Mouse (Mus musculus): Measurements from ENCODE around the gene Ctss. TPM values are rescaled to one million over a fixed set of nuclear protein-coding genes. Genes with fewer than 3 reads are reported as not detected.

Gene Ctss
- 118 and 145 TPM in 2 replicates for total RNA-seq (2023)

GRCm38 (mm10) chr3:95526622-95527211, at the start of gene Ctss:
TSS of gene Ctss (plus strand) at chr3:95526786.

GRCm38 (mm10) chr3:95499024-95499423, 27.6 kb upstream of the Ctss start, which contains the start of gene Ctsk:
TSS of gene Ctsk (plus strand) at chr3:95499256.

GRCm38 (mm10) chr3:95559437-95559836, 32.9 kb downstream of the Ctss start, which contains the start of gene Hormad1:
TSS of gene Hormad1 (plus strand) at chr3:95559677.

GRCm38 (mm10) chr3:95588604-95589086, 62.1 kb downstream of the Ctss start, which contains the start of gene Golph3l:
TSS of gene Golph3l (plus strand) at chr3:95588934.

Other genes starting within 250 kb of the Ctss start
- 188 and 238 TPM in 2 replicates for gene Mindy1, start 245.4 kb upstream of the Ctss start, total RNA-seq (2023)
- 31.3 and 33.0 TPM in 2 replicates for gene Prune1, start 244.7 kb upstream of the Ctss start, total RNA-seq (2023)
- gene Anxa9, start 219.6 kb upstream of the Ctss start, total RNA-seq (2023) = 1.5 and 1.7 TPM in 2 replicates
- gene Cers2, start 212.0 kb upstream of the Ctss start, total RNA-seq (2023) = 135 and 163 TPM in 2 replicates
- 15.1 and 20.1 TPM in 2 replicates for gene Setdb1, start 169.6 kb upstream of the Ctss start, total RNA-seq (2023)
- not detected in 2 replicates for gene 4930558C23Rik, start 123.9 kb upstream of the Ctss start, total RNA-seq (2023)
- gene Arnt, start 92.4 kb upstream of the Ctss start, total RNA-seq (2023) = 61.9 and 86.8 TPM in 2 replicates
- 0.41 and 1.2 TPM in 2 replicates for gene Ctsk, start 27.5 kb upstream of the Ctss start, total RNA-seq (2023)
- not detected in 2 replicates for gene Hormad1, start 32.9 kb downstream of the Ctss start, total RNA-seq (2023)
- gene Golph3l, start 62.1 kb downstream of the Ctss start, total RNA-seq (2023) = 16.3 and 16.9 TPM in 2 replicates
- 78.0 and 82.9 TPM in 2 replicates for gene Ensa, start 98.2 kb downstream of the Ctss start, total RNA-seq (2023)
- 918 and 970 TPM in 2 replicates for gene Mcl1, start 132.0 kb downstream of the Ctss start, total RNA-seq (2023)
- gene Adamtsl4, start 161.1 kb downstream of the Ctss start, total RNA-seq (2023) = 3.2 and 4.3 TPM in 2 replicates
- gene Ecm1, start 212.8 kb downstream of the Ctss start, total RNA-seq (2023) = 4.5 and 6.1 TPM in 2 replicates
- gene Tars2, start 233.4 kb downstream of the Ctss start, total RNA-seq (2023) = 12.0 and 15.1 TPM in 2 replicates

Measured in neutrophil, adult 65 days (primary cell).